Mouse (Mus musculus): Measurements from ENCODE around the gene Adk.

DNA sequence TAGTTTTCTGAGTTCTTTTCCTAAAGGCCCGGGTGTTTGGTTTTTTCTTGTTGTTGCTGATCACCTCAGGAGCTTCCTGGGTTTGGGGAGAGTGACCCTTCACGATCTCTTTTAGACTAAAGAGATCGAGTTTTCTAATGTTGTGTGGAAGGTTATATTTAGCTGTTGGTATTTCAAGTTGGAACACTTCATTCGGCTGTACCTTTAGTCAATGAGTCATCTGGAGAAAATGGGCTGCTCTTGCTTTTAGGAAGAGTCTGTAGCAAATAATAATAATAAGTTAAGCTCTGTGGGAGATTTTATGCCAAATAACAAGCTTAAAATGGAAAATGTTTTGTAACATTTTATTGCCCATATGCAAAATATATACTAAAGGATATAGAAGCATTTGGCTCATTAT, 97.9 kb downstream of the Adk start:
- no peak for TF ChIP-seq POLR2A (IDR thresholded peaks at IDR 0.05; ENCODE audit: borderline replicate concordance, insufficient read depth, low read length)
- no peak for TF ChIP-seq CTCF (IDR thresholded peaks at IDR 0.05; ENCODE audit: borderline replicate concordance, insufficient read depth, low read depth, low read length)
